Mouse (Mus musculus): ENCODE measurements at regions not wholly inside any gene's neighbourhood (a gene's known extent, or its start where the extent isn't known, plus 50 kb on each side); places are given as distances from the start of the nearest gene placed in this dataset.

GRCm38 (mm10) chr11:111442257-111442656, 376.3 kb downstream of the Kcnj2 start:
- no peak for TF ChIP-seq CTCF (IDR thresholded peaks at IDR 0.05; ENCODE audit: low read depth)
- TF ChIP-seq EP300 (optimal IDR thresholded peaks at IDR 0.05): no peak
